Mouse (Mus musculus): Measurements from ENCODE around the gene Cfap97d2.

DNA sequence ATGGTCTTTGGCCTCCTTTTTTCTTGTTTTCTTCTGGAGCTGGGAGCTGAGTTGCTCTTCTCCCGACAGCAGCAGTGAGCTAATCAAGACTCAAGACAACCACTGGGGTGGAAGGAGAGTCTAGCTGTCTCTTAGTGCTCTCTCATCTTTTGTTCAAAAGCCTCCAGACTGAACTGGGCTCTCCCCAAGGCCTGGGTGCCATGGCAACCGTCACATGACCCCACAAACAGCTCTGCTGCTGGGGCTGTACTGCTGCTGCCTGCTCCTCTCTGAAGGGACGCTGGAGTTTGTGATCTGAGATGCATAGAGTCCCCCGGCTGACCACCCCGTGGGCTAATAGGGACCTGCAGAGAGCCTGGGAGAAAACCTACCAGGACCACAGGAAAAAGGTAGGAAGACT is at the start of gene Cfap97d2:
- TF ChIP-seq POLR2A (IDR thresholded peaks at IDR 0.05; ENCODE audit: insufficient read length, low read depth) (no peak), POLR2AphosphoS2 (IDR thresholded peaks at IDR 0.05; ENCODE audit: insufficient read length, low read depth) (no peak), E2F4 (IDR thresholded peaks at IDR 0.05; ENCODE audit: insufficient read depth) (no peak), REST (IDR thresholded peaks at IDR 0.05; ENCODE audit: insufficient read depth, insufficient read length) (no peak), USF1 (IDR thresholded peaks at IDR 0.05; ENCODE audit: low read depth) (peak; percentile 84), TCF3 (IDR thresholded peaks at IDR 0.05; ENCODE audit: insufficient read length, low read depth) (no peak)
